Mouse (Mus musculus) testis, postnatal 14 days (tissue): ENCODE data around the gene Tmem119.

Experiments used
- DNase-seq: peaks from one replicate; pipeline ENCODE4 v3.0.0; 2021; ENCODE audit warnings: low spot score

Gene Tmem119

GRCm38 (mm10) chr5:113761585-113761984 lies 38.7 kb downstream of the Tmem119 start:
- DNase-seq = no peak

- DNase-seq = no peak
Observed at GRCm38 (mm10) chr5:113755347-113756030, 44.8 kb downstream of the Tmem119 start.

GRCm38 (mm10) chr5:113751521-113752157 lies 48.7 kb downstream of the Tmem119 start:
- no peak for DNase-seq

DNA sequence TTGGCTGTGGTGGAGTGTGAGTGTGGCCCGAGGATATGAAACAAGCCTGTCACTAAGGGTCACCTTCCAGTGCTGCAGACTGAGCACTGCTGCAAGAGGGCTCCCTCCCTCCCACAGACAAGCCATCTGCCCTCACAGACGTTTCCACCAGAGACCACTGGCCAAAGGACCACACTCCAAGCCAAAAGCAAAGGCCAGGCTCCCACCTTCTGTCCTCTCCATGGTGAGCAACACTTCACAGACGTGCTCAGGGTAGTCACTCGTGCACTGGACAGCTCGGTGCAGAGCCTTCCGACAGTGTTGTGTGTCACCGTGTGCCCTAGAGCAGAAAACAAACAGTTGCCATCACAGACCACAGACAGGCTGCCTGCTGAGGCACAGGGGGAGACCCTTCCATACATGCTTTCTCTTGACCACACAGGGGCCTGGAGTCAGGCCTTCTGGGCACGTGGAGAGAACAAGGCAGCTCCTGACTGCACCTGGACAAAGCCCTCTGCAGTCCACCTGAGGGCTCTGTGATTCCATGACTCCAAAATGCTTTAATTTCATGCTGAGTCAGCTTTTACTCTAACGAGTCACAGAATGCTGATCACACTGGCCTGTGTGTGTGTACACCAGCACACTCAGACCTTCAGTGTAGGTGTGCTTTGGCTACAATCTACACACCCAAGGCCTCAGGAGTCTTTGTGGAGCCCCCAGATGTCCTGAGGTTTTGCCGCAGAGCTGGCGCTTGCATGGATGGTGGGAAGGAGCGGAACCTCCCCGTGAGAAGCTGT lies 51.6 kb downstream of the Tmem119 start:
- DNase-seq = no peak

DNA sequence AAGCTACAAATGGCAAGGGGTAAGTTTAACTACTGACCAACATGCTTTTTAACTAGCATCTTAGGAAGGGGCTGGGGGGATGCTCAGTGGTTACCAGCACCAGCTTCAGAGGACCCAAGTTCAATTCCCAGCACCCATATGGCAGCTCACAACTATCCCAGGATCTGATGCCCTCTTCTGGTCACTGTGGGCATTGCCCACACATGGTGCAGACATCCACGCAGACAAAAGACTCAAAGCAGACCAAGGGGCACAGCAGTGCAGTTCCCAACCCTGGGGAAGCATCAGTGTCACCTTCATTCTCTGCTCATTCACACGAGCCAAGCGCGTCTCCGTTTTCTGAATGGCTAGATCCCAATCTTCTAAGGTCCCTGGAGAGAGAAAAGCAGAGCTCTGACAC lies 52.7 kb downstream of the Tmem119 start:
- no peak for DNase-seq
